Mouse (Mus musculus): ENCODE measurements around the gene Mrps27.
"Not testable (repeated sequence)": the region's sequence is repeated elsewhere in the genome, so short reads cannot be mapped to it uniquely, and the experiment has no call there.

The Mrps27 gene

GRCm38 (mm10) chr13:99344599-99345575, at the start of gene Mrps27, which contains the start of gene Ptcd2:
TSS of gene Mrps27 (plus strand) at chr13:99344786.
TSS of gene Ptcd2 (minus strand) at chr13:99344705.
- DNase-seq (ENCODE audit: low read depth in 2 of 2, low spot score in 2 of 2): peak; percentile 95 to 97

GRCm38 (mm10) chr13:99299921-99300320, 44.7 kb upstream of the Mrps27 start:
- no peak for DNase-seq (ENCODE audit: low read depth in 2 of 2, low spot score in 2 of 2)

GRCm38 (mm10) chr13:99303846-99304245, 40.7 kb upstream of the Mrps27 start:
- DNase-seq (ENCODE audit: low read depth in 2 of 2, low spot score in 2 of 2): no peak

DNA sequence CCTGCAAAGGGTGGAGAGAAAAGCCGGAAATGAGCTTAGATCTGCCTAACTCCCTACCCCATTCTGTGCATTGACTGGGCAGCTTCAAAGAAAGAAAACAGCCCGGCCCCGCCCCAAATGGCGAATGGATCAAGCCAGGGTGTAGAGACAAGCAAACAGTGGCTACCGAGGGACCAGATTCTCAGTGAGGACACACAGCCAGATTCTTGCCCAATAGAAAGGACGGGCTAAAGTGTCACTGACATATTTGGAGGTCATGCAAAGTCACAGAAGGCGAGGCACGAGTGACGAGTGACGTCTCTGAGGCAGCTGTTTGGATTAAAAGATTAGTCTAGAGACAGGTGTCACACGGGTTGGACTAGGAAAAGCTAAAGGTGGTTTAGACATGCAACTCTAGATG, 40.2 kb upstream of the Mrps27 start:
- DNase-seq (ENCODE audit: low read depth in 2 of 2, low spot score in 2 of 2): no peak

- DNase-seq (ENCODE audit: low read depth in 2 of 2, low spot score in 2 of 2): no peak
These were observed 39.4 kb upstream of the Mrps27 start for GRCm38 (mm10) chr13:99305186-99305585.

- no peak for DNase-seq (ENCODE audit: low read depth in 2 of 2, low spot score in 2 of 2)
These were observed 38.4 kb upstream of the Mrps27 start for GRCm38 (mm10) chr13:99306164-99306563.

DNA sequence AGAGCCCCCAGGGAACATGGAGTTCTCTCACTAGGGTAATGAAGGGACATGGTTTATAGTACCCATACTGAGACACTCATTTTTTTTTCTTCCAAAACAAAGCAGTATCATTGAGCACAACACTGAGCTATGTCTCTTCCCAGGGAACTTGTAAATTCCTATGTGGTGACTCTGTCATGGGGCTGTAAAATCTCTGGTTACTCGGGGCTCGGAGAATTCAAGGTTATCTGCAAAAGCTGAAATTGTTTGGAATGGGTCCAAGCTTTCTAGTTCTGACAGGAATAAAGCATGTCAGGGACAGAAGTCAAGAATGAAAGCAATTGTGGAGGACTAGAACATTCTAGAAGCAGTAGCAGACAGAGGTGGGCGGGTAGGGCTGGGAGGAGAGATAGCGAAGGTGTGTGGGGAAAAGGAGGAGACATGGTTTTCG, 36.6 kb upstream of the Mrps27 start:
- DNase-seq (ENCODE audit: low read depth in 2 of 2, low spot score in 2 of 2): no peak

GRCm38 (mm10) chr13:99308393-99308792, 36.2 kb upstream of the Mrps27 start:
- no peak for DNase-seq (ENCODE audit: low read depth in 2 of 2, low spot score in 2 of 2)

DNA sequence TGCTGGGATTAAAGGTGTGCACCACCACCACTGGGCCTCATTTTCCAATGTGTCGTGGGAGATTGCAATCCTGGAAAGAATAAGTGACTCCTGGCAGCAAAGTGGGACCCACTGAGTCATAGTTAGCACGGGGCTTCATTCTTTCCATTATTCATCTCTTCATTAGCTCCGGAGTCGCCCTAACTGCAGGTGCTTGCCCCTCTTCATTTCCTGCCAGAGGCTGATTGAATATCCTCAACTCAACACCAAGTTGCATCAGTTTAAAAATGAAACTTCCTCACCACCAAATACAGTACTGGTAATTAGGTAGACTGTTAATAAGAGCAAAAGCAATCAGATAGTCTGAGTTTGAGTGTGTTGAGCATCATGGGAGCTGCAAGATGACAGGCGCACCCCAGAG, 30.5 kb upstream of the Mrps27 start:
- DNase-seq (ENCODE audit: low read depth in 2 of 2, low spot score in 2 of 2): no peak

- DNase-seq (ENCODE audit: low read depth in 2 of 2, low spot score in 2 of 2): no peak
These were observed 29.9 kb upstream of the Mrps27 start for GRCm38 (mm10) chr13:99314657-99315181.

DNA sequence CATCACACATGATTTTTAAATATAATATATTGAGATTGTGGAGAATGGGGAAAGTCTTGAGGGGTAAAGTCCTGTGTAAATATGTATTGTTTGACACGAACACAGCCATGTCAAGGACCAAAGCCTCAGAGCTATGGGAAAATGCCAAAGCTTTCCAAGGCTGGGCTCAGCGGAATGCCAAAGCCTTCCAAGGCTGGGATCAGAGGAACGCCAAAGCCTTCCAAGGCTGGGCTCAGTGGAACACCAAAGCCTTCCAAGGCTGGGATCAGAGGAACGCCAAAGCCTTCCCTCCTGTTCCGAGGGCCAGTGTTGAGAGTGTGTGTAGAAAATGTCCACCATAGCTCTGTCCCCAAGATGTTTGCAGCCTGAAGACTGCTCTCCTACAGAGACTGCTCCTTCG, 28.2 kb upstream of the Mrps27 start:
- no peak for DNase-seq (ENCODE audit: low read depth in 2 of 2, low spot score in 2 of 2)

DNA sequence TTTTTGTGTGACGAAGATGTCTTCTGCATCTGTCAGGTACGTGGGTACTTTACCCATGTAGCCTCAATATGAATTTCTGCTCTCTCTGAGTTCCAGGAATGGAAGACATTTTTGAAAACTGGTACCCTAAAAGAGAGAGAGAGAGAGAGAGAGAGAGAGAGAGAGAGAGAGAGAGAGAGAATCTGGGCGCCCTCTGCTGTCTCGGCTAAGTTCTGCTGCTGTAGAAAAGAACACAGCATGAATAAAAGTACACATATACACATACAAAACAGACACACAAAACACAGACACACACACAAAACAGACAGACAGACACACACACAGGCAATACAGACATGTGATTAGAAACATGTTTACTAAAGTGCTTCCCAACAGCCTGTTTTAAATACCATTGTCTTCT, 27.5 kb upstream of the Mrps27 start:
- DNase-seq (ENCODE audit: low read depth in 2 of 2, low spot score in 2 of 2): no peak

DNA sequence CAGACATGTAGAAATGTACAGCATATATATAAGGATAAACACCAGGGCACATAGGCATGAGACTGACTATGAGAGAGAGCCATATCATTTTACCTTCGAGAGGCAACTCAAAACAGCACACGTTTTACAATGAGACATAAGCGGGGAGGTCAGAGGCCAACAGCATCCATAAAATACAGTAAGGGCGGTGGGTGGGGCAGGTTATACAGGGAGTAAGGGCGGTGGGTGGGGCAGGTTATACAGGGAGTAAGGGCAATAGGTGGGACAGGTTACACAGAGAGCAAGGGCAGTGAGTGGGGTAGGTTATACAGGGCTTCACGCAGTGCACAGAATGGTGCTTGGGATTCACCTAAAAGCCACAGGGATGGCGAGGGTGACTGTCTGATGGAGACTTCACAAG, 24.1 kb upstream of the Mrps27 start:
- no peak for DNase-seq (ENCODE audit: low read depth in 2 of 2, low spot score in 2 of 2)

- not testable (repeated sequence) for DNase-seq (ENCODE audit: low read depth in 2 of 2, low spot score in 2 of 2)
These were observed 21.7 kb upstream of the Mrps27 start for GRCm38 (mm10) chr13:99322915-99323314.

DNA sequence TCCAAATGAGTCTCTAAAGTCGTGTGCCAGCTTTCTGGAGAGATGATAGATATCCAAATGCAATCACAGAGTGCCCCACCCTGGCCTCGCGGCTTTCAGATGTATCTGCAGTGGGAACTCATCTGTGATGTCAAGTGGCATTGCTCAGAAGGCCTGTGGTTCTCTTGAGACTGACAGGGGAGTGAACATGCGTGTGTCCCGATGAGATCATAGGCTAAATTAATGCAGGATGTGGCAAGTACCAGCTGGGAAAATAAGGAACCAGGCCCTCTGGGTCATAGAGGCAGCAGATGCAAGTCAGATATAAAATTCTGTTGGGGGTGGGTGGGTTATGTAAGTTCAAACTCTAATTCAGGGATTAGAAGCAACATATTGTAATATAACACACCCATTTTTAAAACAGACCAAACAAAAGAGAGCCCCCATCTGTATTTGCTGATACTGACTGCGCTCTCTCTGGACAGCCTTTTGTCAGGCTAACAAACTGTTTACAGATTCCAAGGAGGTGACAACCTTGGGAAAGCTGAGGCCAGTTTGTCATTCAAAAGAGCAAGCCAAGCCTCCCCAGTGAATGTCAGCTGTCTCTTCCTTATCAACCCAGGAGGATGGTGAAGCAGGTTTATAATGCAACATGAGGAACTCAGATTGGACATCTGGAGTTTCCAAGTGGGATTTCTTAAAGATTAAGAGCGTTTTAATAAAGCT, 20.8 kb upstream of the Mrps27 start:
- no peak for DNase-seq (ENCODE audit: low read depth in 2 of 2, low spot score in 2 of 2)

GRCm38 (mm10) chr13:99324337-99324685, 20.3 kb upstream of the Mrps27 start:
- not testable (repeated sequence) for DNase-seq (ENCODE audit: low read depth in 2 of 2, low spot score in 2 of 2)

GRCm38 (mm10) chr13:99331255-99331654, 13.3 kb upstream of the Mrps27 start:
- DNase-seq (ENCODE audit: low read depth in 2 of 2, low spot score in 2 of 2): no peak

GRCm38 (mm10) chr13:99337510-99337909, 7.1 kb upstream of the Mrps27 start:
- DNase-seq (ENCODE audit: low read depth in 2 of 2, low spot score in 2 of 2): no peak

- DNase-seq (ENCODE audit: low read depth in 2 of 2, low spot score in 2 of 2): no peak
These were observed 3.1 kb upstream of the Mrps27 start for GRCm38 (mm10) chr13:99341504-99341903.

GRCm38 (mm10) chr13:99343876-99344598, 549 bp upstream of the Mrps27 start:
- DNase-seq (ENCODE audit: low read depth in 2 of 2, low spot score in 2 of 2): no peak

GRCm38 (mm10) chr13:99350009-99350408, 5.4 kb downstream of the Mrps27 start:
- DNase-seq (ENCODE audit: low read depth in 2 of 2, low spot score in 2 of 2): no peak
